Mouse (Mus musculus) urinary bladder, postnatal 36 days (tissue): Measurements from ENCODE around the gene Apoc1.

ENCODE experiments used
- DNase-seq, 2 experiments: peaks; one replicate each; pipeline ENCODE4 v3.0.0; 2022; ENCODE audit warnings: low spot score in 2 of 2, mixed read lengths in 1 of 2

Apoc1 gene

GRCm38 (mm10) chr7:19685374-19685773, 7.1 kb downstream of the Apoc1 start:
- DNase-seq, result no peak

GRCm38 (mm10) chr7:19683771-19684201, 8.7 kb downstream of the Apoc1 start:
- DNase-seq, result no peak

- no peak for DNase-seq
These were observed 9.5 kb downstream of the Apoc1 start for GRCm38 (mm10) chr7:19682979-19683378.

GRCm38 (mm10) chr7:19681202-19681694, 11.2 kb downstream of the Apoc1 start, which contains the start of the genes Gm44805 and Apoc4:
Gene Gm44805, minus strand, starts transcription at chr7:19681423.
Gene Apoc4, minus strand, starts transcription at chr7:19681479.
- no peak for DNase-seq

GRCm38 (mm10) chr7:19680702-19681101, 11.8 kb downstream of the Apoc1 start:
- no peak for DNase-seq

- no peak for DNase-seq
These were observed 13.6 kb downstream of the Apoc1 start for GRCm38 (mm10) chr7:19678901-19679300.

- DNase-seq, result no peak
These were observed 14.6 kb downstream of the Apoc1 start, which contains the start of gene Apoc2 for GRCm38 (mm10) chr7:19677872-19678271. Gene Apoc2, minus strand, starts transcription at chr7:19677941.

GRCm38 (mm10) chr7:19676662-19677061, 15.8 kb downstream of the Apoc1 start:
- no peak for DNase-seq

GRCm38 (mm10) chr7:19675824-19676223, 16.6 kb downstream of the Apoc1 start:
- DNase-seq, result no peak

GRCm38 (mm10) chr7:19673083-19673699, 19.3 kb downstream of the Apoc1 start:
- no peak for DNase-seq

- no peak for DNase-seq
These were observed 20.9 kb downstream of the Apoc1 start for GRCm38 (mm10) chr7:19671511-19671910.

- DNase-seq, result peak; percentile 81 to 89
These were observed 23.3 kb downstream of the Apoc1 start for GRCm38 (mm10) chr7:19668947-19669721.

GRCm38 (mm10) chr7:19667434-19667833, 25.0 kb downstream of the Apoc1 start:
- no peak for DNase-seq

- DNase-seq, result no peak
These were observed 25.7 kb downstream of the Apoc1 start for GRCm38 (mm10) chr7:19666750-19667149.

GRCm38 (mm10) chr7:19664955-19665841, 27.3 kb downstream of the Apoc1 start, which contains the start of gene Clptm1:
Gene Clptm1, minus strand, starts transcription at chr7:19665033.
- peak; percentile 94 to 96 for DNase-seq

GRCm38 (mm10) chr7:19664455-19664954, 28.0 kb downstream of the Apoc1 start:
- no peak for DNase-seq

GRCm38 (mm10) chr7:19663940-19664339, 28.5 kb downstream of the Apoc1 start:
- no peak for DNase-seq

- no peak for DNase-seq
These were observed 39.8 kb downstream of the Apoc1 start for GRCm38 (mm10) chr7:19652614-19653013.

- no peak for DNase-seq
These were observed 41.2 kb downstream of the Apoc1 start for GRCm38 (mm10) chr7:19651063-19651786.

- DNase-seq, result no peak
These were observed 51.2 kb downstream of the Apoc1 start for GRCm38 (mm10) chr7:19641223-19641622.
